Mouse (Mus musculus): ENCODE measurements at regions not wholly inside any gene's neighbourhood (a gene's known extent, or its start where the extent isn't known, plus 50 kb on each side); places are given as distances from the start of the nearest gene placed in this dataset.

DNA sequence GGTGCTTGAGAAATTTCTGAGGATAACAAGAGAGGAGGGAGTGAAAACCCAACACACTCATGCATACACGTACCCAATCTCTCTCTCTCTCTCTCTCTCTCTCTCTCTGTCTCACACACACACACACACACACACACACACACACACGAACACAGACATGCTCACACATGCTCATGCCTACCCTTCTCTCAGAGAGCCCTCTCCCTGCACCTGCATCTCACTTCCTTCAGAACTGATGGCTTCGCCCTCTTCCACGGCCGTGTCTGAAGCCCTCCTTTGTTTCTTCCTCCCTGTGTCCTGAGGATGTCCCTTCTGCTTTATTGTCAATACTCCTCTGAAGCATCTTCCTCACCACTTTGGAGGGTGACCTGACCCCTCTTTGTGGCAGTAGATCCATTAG lies 56.4 kb downstream of the Gm11733 start:
- TF ChIP-seq ZNF384 (IDR thresholded peaks at IDR 0.05; ENCODE audit: low read depth, low read length) = no peak
- TF ChIP-seq MAFK (IDR thresholded peaks at IDR 0.05; ENCODE audit: insufficient read depth, low read depth, low read length) = no peak
- no peak for TF ChIP-seq ZC3H11A (IDR thresholded peaks at IDR 0.05; ENCODE audit: borderline replicate concordance, low read depth, low read length)
- no peak for TF ChIP-seq CHD2 (IDR thresholded peaks at IDR 0.05; ENCODE audit: low read depth, low read length)

Data from ES-E14 (cell line).